Mouse (Mus musculus) heart, embryonic 14.5 days (tissue): ENCODE data around the gene Olfr1085. TPM values are rescaled to one million over a fixed set of nuclear protein-coding genes. Genes with fewer than 3 reads are reported as not detected.
"Not testable (repeated sequence)": the region's sequence is repeated elsewhere in the genome, so short reads cannot be mapped to it uniquely, and the experiment has no call there.

ENCODE experiments used
- ATAC-seq: fragments of 200-750 bp; cut with Nextera tagmentation; 2 replicates; pipeline ENCODE4 v1.8.0; 2017; ENCODE audit warnings: low read depth, moderate TSS enrichment; ENCODE audit not compliant: insufficient number of reproducible peaks, insufficient read depth, low FRiP score
- H3K27ac ChIP-seq, 2 experiments: fragments of 200-500 bp in 1 of 2; fragments of 300-500 bp in 1 of 2; sonication (generic) in 1 of 2; replicated peaks in 1 of 2; 2 replicates each; pipeline ENCODE4 v1.5.1; 2012 to 2014; ENCODE audit warnings: low read depth in 2 of 2, low read length in 2 of 2, control low read depth in 1 of 2, mild to moderate bottlenecking in 1 of 2, mixed read lengths in 1 of 2; ENCODE audit not compliant: control insufficient read depth in 1 of 2, insufficient read depth in 1 of 2
- H3K27me3 ChIP-seq: fragments of 300-500 bp; sonication (generic); 2 replicates; pipeline ENCODE4 v1.6.1; 2014; ENCODE audit warnings: mild to moderate bottlenecking, low read length, control low read depth; ENCODE audit not compliant: control insufficient read depth, insufficient read depth
- H3K36me3 ChIP-seq: fragments of 300-500 bp; sonication (generic); 2 replicates; pipeline ENCODE4 v1.6.1; 2014; ENCODE audit warnings: mild to moderate bottlenecking, control low read depth, low read length, mixed read lengths; ENCODE audit not compliant: control insufficient read depth, insufficient read depth
- H3K4me1 ChIP-seq, 2 experiments: fragments of 200-500 bp in 1 of 2; fragments of 300-500 bp in 1 of 2; sonication (generic) in 1 of 2; 2 replicates each; pipeline ENCODE4 v1.6.1; 2012 to 2014; ENCODE audit warnings: low read length in 2 of 2, control low read depth in 1 of 2, mixed read lengths in 1 of 2; ENCODE audit not compliant: control insufficient read depth in 2 of 2, insufficient read depth in 2 of 2
- H3K4me2 ChIP-seq: fragments of 300-500 bp; sonication (generic); 2 replicates; pipeline ENCODE4 v1.6.1; 2014; ENCODE audit warnings: mild to moderate bottlenecking, low read length
- H3K4me3 ChIP-seq, 2 experiments: fragments of 200-500 bp in 1 of 2; fragments of 300-500 bp in 1 of 2; sonication (generic) in 1 of 2; 2 replicates each; pipeline ENCODE4 v1.5.1; 2012 to 2014; ENCODE audit warnings: low read length in 2 of 2, mild to moderate bottlenecking in 2 of 2, control low read depth in 1 of 2, low read depth in 1 of 2, moderate library complexity in 1 of 2; ENCODE audit not compliant: control insufficient read depth in 1 of 2, insufficient read depth in 1 of 2
- H3K9ac ChIP-seq: fragments of 300-500 bp; sonication (generic); 2 replicates; pipeline ENCODE4 v1.6.1; 2014; ENCODE audit warnings: mild to moderate bottlenecking, low read length
- H3K9me3 ChIP-seq: fragments of 300-500 bp; sonication (generic); 2 replicates; pipeline ENCODE4 v1.6.1; 2016; ENCODE audit warnings: low read length, control low read depth; ENCODE audit not compliant: control insufficient read depth
- WGBS: fragments of 180-500 bp; shearing (Covaris S2); extraction: QIAGEN DNeasy Blood & Tissue Kit; methylation state at CpG from one replicate; pipeline ENCODE4 v1.1.7; 2014; 5-methylcytosine and 5-hydroxymethylcytosine counted together
- polyA plus RNA-seq: library from polyadenylated mRNA; unstranded; fragments of >200 nt; fragmentation: Nextera tagmentation; extraction: Ambion mirVana; gene quantifications from 2 replicates; pipeline ENCODE4 v1.2.1, GENCODE M21; 2014

The Olfr1085 gene
- polyA plus RNA-seq, result not detected in 2 replicates

DNA sequence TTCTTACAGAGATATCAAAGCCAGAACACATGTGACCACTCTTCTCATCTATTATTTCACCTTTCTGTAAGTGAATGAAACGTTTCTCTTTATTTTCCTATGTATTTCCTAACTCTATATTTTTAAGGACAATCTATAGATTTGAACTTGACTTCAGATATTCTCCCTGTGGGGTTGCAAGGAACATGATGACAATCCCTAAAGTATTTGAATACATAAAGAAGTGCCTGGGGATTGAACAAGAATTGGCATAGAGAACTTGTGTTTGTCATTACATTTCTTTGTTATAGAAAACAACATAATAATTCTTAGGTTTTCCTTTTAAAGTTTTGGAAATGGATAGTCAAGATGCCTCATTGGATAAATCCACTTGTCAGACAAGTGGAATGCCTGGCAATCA is at the start of gene Olfr1085:
TSS of gene Olfr1085 (minus strand) at position 101 of the 400 bp plus-strand sequence.
- no peak within 1 kb of the TSS for H3K27ac ChIP-seq
- H3K27me3 ChIP-seq, result no peaks in the 10 kb centered on the region
- no peaks in the 10 kb centered on the region for H3K4me1 ChIP-seq
- no peak within 1 kb of the TSS for H3K9ac ChIP-seq
- H3K4me2 ChIP-seq, result no peak within 1 kb of the TSS
- no peaks in the 10 kb centered on the region for H3K36me3 ChIP-seq
- ATAC-seq, result no peak
- H3K9me3 ChIP-seq, result no peaks in the 10 kb centered on the region
- WGBS, result 26% methylated on average over 1 of the region's 1 CpGs
- no peak within 1 kb of the TSS for H3K4me3 ChIP-seq

- H3K4me2 ChIP-seq, result no peak within 1 kb of the TSS
- no peaks in the 10 kb centered on the region for H3K36me3 ChIP-seq
- no peaks in the 10 kb centered on the region for H3K4me1 ChIP-seq
- no peaks in the 10 kb centered on the region for H3K27me3 ChIP-seq
- H3K4me3 ChIP-seq, result no peak within 1 kb of the TSS
- no peaks in the 10 kb centered on the region for H3K9me3 ChIP-seq
- no peak for ATAC-seq
- H3K9ac ChIP-seq, result no peak within 1 kb of the TSS
- no peak within 1 kb of the TSS for H3K27ac ChIP-seq
These were observed 36.5 kb upstream of the Olfr1085 start, which contains the start of gene Olfr1087 for GRCm38 (mm10) chr2:86698295-86698694. Gene Olfr1087 (minus strand): TSS chr2:86698395.

- no peak within 1 kb of the TSS for H3K27ac ChIP-seq
- no peaks in the 10 kb centered on the region for H3K36me3 ChIP-seq
- no peaks in the 10 kb centered on the region for H3K4me1 ChIP-seq
- H3K27me3 ChIP-seq, result no peaks in the 10 kb centered on the region
- no peak within 1 kb of the TSS for H3K4me3 ChIP-seq
- 78% methylated on average over 2 of the region's 2 CpGs for WGBS
- no peaks in the 10 kb centered on the region for H3K9me3 ChIP-seq
- H3K4me2 ChIP-seq, result no peak within 1 kb of the TSS
- no peak for ATAC-seq
- no peak within 1 kb of the TSS for H3K9ac ChIP-seq
These were observed 18.2 kb upstream of the Olfr1085 start, which contains the start of gene Olfr1086 for GRCm38 (mm10) chr2:86679992-86680391. Gene Olfr1086 (minus strand): TSS chr2:86680092.

- H3K4me1 ChIP-seq, H3K4me2 ChIP-seq, H3K27ac ChIP-seq, H3K9ac ChIP-seq, H3K4me3 ChIP-seq, H3K36me3 ChIP-seq, ATAC-seq, H3K27me3 ChIP-seq, H3K9me3 ChIP-seq: not testable (repeated sequence)
- 72% methylated on average over 1 of the region's 1 CpGs for WGBS
These were observed 22.2 kb downstream of the Olfr1085 start, which contains the start of gene Olfr1084 for GRCm38 (mm10) chr2:86639625-86640024. Gene Olfr1084 (minus strand): TSS chr2:86639725.

Other genes with a start within 250 kb of the Olfr1085 start
- gene Olfr1061, start 248.0 kb downstream of the Olfr1085 start, polyA plus RNA-seq, result not detected in 2 replicates
- not detected in 2 replicates for gene Olfr1062, start 235.3 kb downstream of the Olfr1085 start, polyA plus RNA-seq
- gene Olfr1065, start 211.4 kb downstream of the Olfr1085 start, polyA plus RNA-seq, result not detected in 2 replicates
- gene Olfr1066, start 205.8 kb downstream of the Olfr1085 start, polyA plus RNA-seq, result not detected in 2 replicates
- gene Olfr228, start 174.6 kb downstream of the Olfr1085 start, polyA plus RNA-seq, result not detected in 2 replicates
- gene Olfr1076, start 153.6 kb downstream of the Olfr1085 start, polyA plus RNA-seq, result not detected in 2 replicates
- gene Olfr1079, start 119.5 kb downstream of the Olfr1085 start, polyA plus RNA-seq, result not detected in 2 replicates
- not detected in 2 replicates for gene Olfr1080, start 103.8 kb downstream of the Olfr1085 start, polyA plus RNA-seq
- not detected in 2 replicates for gene Olfr1082, start 63.1 kb downstream of the Olfr1085 start, polyA plus RNA-seq
- not detected in 2 replicates for gene Olfr1084, start 22.3 kb downstream of the Olfr1085 start, polyA plus RNA-seq
- not detected in 2 replicates for gene Olfr1086, start 18.1 kb upstream of the Olfr1085 start, polyA plus RNA-seq
- gene Olfr1087, start 36.4 kb upstream of the Olfr1085 start, polyA plus RNA-seq, result not detected in 2 replicates
- not detected in 2 replicates for gene Olfr1089, start 71.7 kb upstream of the Olfr1085 start, polyA plus RNA-seq
- gene Olfr1090, start 97.0 kb upstream of the Olfr1085 start, polyA plus RNA-seq, result not detected in 2 replicates
- gene Olfr1093, start 120.5 kb upstream of the Olfr1085 start, polyA plus RNA-seq, result not detected in 2 replicates
- gene Olfr141, start 148.0 kb upstream of the Olfr1085 start, polyA plus RNA-seq, result not detected in 2 replicates
- not detected in 2 replicates for gene Olfr1094, start 162.6 kb upstream of the Olfr1085 start, polyA plus RNA-seq
- not detected in 2 replicates for gene Olfr1095, start 189.7 kb upstream of the Olfr1085 start, polyA plus RNA-seq
- not detected in 2 replicates for gene Gm13723, start 212.8 kb upstream of the Olfr1085 start, polyA plus RNA-seq
- gene Olfr1097, start 230.2 kb upstream of the Olfr1085 start, polyA plus RNA-seq, result not detected in 2 replicates